Mouse (Mus musculus): ENCODE measurements around the gene Micu1. TPM values are rescaled to one million over a fixed set of nuclear protein-coding genes. Genes with fewer than 3 reads are reported as not detected.

Micu1 gene
- polyA plus RNA-seq, 1 experiment: not detected

- 24% methylated on average over 4 of the region's 4 CpGs for WGBS
- Histone ChIP-seq H3K4me1 (ENCODE audit: control insufficient read depth, insufficient read depth, low read length) (peaks cover 71% of the 10 kb centered on the region), H3K4me3 (ENCODE audit: insufficient read depth, low read depth, low read length) (no peak overlapping the region)
These were observed 197.8 kb downstream of the Micu1 start for GRCm38 (mm10) chr10:59900174-59900435.

GRCm38 (mm10) chr10:59900939-59901338 is 198.7 kb downstream of the Micu1 start:
- WGBS: 44% methylated on average over 4 of the region's 4 CpGs
- no peak overlapping the region for H3K4me3 ChIP-seq (ENCODE audit: insufficient read depth, low read depth, low read length)
- 0 out of 2 replicates have a peak overlapping the region, but pooled peaks have one; percentile 96 for H3K27ac ChIP-seq (ENCODE audit: insufficient read depth, low read depth, low read length)

More at GRCm38 (mm10) chr10:59900174-59900435, 197.8 kb downstream of the Micu1 start:
- TF ChIP-seq POLR2A (IDR thresholded peaks at IDR 0.05; ENCODE audit: insufficient read depth, low read depth, low read length) (no peak), CTCF (IDR thresholded peaks at IDR 0.05; ENCODE audit: insufficient read depth, low read depth, low read length) (no peak)
- peak overlapping the region; percentile 96 for H3K27ac ChIP-seq (ENCODE audit: insufficient read depth, low read depth, low read length)

GRCm38 (mm10) chr10:59901463-59901862 is 199.2 kb downstream of the Micu1 start:
- no peak overlapping the region for H3K4me3 ChIP-seq (ENCODE audit: insufficient read depth, low read depth, low read length)
- peak overlapping the region; percentile 22 for H3K27ac ChIP-seq (ENCODE audit: insufficient read depth, low read depth, low read length)
- 84% methylated on average over 1 of the region's 1 CpGs for WGBS
- TF ChIP-seq POLR2A (IDR thresholded peaks at IDR 0.05; ENCODE audit: insufficient read depth, low read depth, low read length) (no peak), CTCF (IDR thresholded peaks at IDR 0.05; ENCODE audit: insufficient read depth, low read depth, low read length) (no peak)
- peaks cover 60% of the 10 kb centered on the region for H3K4me1 ChIP-seq (ENCODE audit: control insufficient read depth, insufficient read depth, low read length)

More at GRCm38 (mm10) chr10:59900939-59901338, 198.7 kb downstream of the Micu1 start:
- TF ChIP-seq CTCF (IDR thresholded peaks at IDR 0.05; ENCODE audit: insufficient read depth, low read depth, low read length): no peak
- no peak for TF ChIP-seq POLR2A (IDR thresholded peaks at IDR 0.05; ENCODE audit: insufficient read depth, low read depth, low read length)
- H3K4me1 ChIP-seq (ENCODE audit: control insufficient read depth, insufficient read depth, low read length): peaks cover 65% of the 10 kb centered on the region

GRCm38 (mm10) chr10:59901986-59902605 is 199.8 kb downstream of the Micu1 start:
- TF ChIP-seq CTCF (IDR thresholded peaks at IDR 0.05; ENCODE audit: insufficient read depth, low read depth, low read length) (no peak), POLR2A (IDR thresholded peaks at IDR 0.05; ENCODE audit: insufficient read depth, low read depth, low read length) (no peak)
- 23% methylated on average over 8 of the region's 8 CpGs for WGBS
- Histone ChIP-seq H3K4me3 (ENCODE audit: insufficient read depth, low read depth, low read length) (no peak overlapping the region), H3K27ac (ENCODE audit: insufficient read depth, low read depth, low read length) (0 out of 2 replicates have a peak overlapping the region, but pooled peaks have one; percentile 22), H3K4me1 (ENCODE audit: control insufficient read depth, insufficient read depth, low read length) (peaks cover 54% of the 10 kb centered on the region)

GRCm38 (mm10) chr10:59902606-59902990 is 200.3 kb downstream of the Micu1 start:
- 84% methylated on average over 8 of the region's 8 CpGs for whole genome bisulfite sequencing
- no peak overlapping the region for H3K4me3 ChIP-seq (ENCODE audit: insufficient read depth, low read depth, low read length)
- TF ChIP-seq POLR2A (IDR thresholded peaks at IDR 0.05; ENCODE audit: insufficient read depth, low read depth, low read length) (no peak), CTCF (IDR thresholded peaks at IDR 0.05; ENCODE audit: insufficient read depth, low read depth, low read length) (no peak)
- peaks cover 52% of the 10 kb centered on the region for H3K4me1 ChIP-seq (ENCODE audit: control insufficient read depth, insufficient read depth, low read length)
- H3K27ac ChIP-seq (ENCODE audit: insufficient read depth, low read depth, low read length): 0 out of 2 replicates have a peak overlapping the region, but pooled peaks have one; percentile 22

- 76% methylated on average over 7 of the region's 7 CpGs for WGBS
- H3K4me3 ChIP-seq (ENCODE audit: insufficient read depth, low read depth, low read length): no peak overlapping the region
- TF ChIP-seq POLR2A (IDR thresholded peaks at IDR 0.05; ENCODE audit: insufficient read depth, low read depth, low read length) (no peak), CTCF (IDR thresholded peaks at IDR 0.05; ENCODE audit: insufficient read depth, low read depth, low read length) (no peak)
- H3K4me1 ChIP-seq (ENCODE audit: control insufficient read depth, insufficient read depth, low read length): peaks cover 54% of the 10 kb centered on the region
- no peak overlapping the region for H3K27ac ChIP-seq (ENCODE audit: insufficient read depth, low read depth, low read length)
These were observed 200.9 kb downstream of the Micu1 start for GRCm38 (mm10) chr10:59903170-59903569.

GRCm38 (mm10) chr10:59907080-59907609 is 204.9 kb downstream of the Micu1 start:
- peaks cover 40% of the 10 kb centered on the region for H3K4me1 ChIP-seq (ENCODE audit: control insufficient read depth, insufficient read depth, low read length)
- no peak overlapping the region for H3K27ac ChIP-seq (ENCODE audit: insufficient read depth, low read depth, low read length)
- H3K4me3 ChIP-seq (ENCODE audit: insufficient read depth, low read depth, low read length): no peak overlapping the region
- no peak for TF ChIP-seq POLR2A (IDR thresholded peaks at IDR 0.05; ENCODE audit: insufficient read depth, low read depth, low read length)
- TF ChIP-seq CTCF (IDR thresholded peaks at IDR 0.05; ENCODE audit: insufficient read depth, low read depth, low read length): no peak
- 83% methylated on average over 3 of the region's 3 CpGs for WGBS

- no peak overlapping the region for H3K27ac ChIP-seq (ENCODE audit: insufficient read depth, low read depth, low read length)
- peaks cover 33% of the 10 kb centered on the region for H3K4me1 ChIP-seq (ENCODE audit: control insufficient read depth, insufficient read depth, low read length)
- H3K4me3 ChIP-seq (ENCODE audit: insufficient read depth, low read depth, low read length): no peak overlapping the region
- TF ChIP-seq CTCF (IDR thresholded peaks at IDR 0.05; ENCODE audit: insufficient read depth, low read depth, low read length): no peak
- TF ChIP-seq POLR2A (IDR thresholded peaks at IDR 0.05; ENCODE audit: insufficient read depth, low read depth, low read length): no peak
- 36% methylated on average over 7 of the region's 7 CpGs for WGBS
These were observed 205.5 kb downstream of the Micu1 start for GRCm38 (mm10) chr10:59907695-59908299.

GRCm38 (mm10) chr10:59908776-59909315 is 206.6 kb downstream of the Micu1 start:
- H3K27ac ChIP-seq (ENCODE audit: insufficient read depth, low read depth, low read length): no peak overlapping the region
- TF ChIP-seq CTCF (IDR thresholded peaks at IDR 0.05; ENCODE audit: insufficient read depth, low read depth, low read length) (no peak), POLR2A (IDR thresholded peaks at IDR 0.05; ENCODE audit: insufficient read depth, low read depth, low read length) (no peak)
- H3K4me3 ChIP-seq (ENCODE audit: insufficient read depth, low read depth, low read length): no peak overlapping the region
- WGBS: 65% methylated on average over 7 of the region's 7 CpGs
- peaks cover 29% of the 10 kb centered on the region for H3K4me1 ChIP-seq (ENCODE audit: control insufficient read depth, insufficient read depth, low read length)

All from olfactory bulb, adult 2 months (tissue).